Mouse (Mus musculus) hindbrain, embryonic 11.5 days (tissue): ENCODE measurements around the gene Ngfr. TPM values are rescaled to one million over a fixed set of nuclear protein-coding genes. Genes with fewer than 3 reads are reported as not detected.

Experiments used
- ATAC-seq: fragments of 200-750 bp; cut with Nextera tagmentation; 2 replicates; pipeline ENCODE4 v1.8.0; 2017; ENCODE audit warnings: mild to moderate bottlenecking, moderate TSS enrichment, moderate library complexity; ENCODE audit not compliant: low FRiP score
- DNase-seq: peaks from one replicate; pipeline ENCODE4 v3.0.0-alpha.2; 2015; ENCODE audit warnings: low spot score
- H3K27ac ChIP-seq: fragments of 300-500 bp; sonication (generic); 2 replicates; pipeline ENCODE4 v1.5.1; 2014; ENCODE audit warnings: mild to moderate bottlenecking, low read depth, low read length
- H3K27me3 ChIP-seq: fragments of 300-500 bp; sonication (generic); 2 replicates; pipeline ENCODE4 v1.6.1; 2014; ENCODE audit warnings: mild to moderate bottlenecking, low read length, moderate library complexity, mixed read lengths; ENCODE audit not compliant: control insufficient read depth, insufficient read depth
- H3K36me3 ChIP-seq: fragments of 300-500 bp; sonication (generic); 2 replicates; pipeline ENCODE4 v1.6.1; 2014; ENCODE audit warnings: mild to moderate bottlenecking, low read length, moderate library complexity, mixed read lengths; ENCODE audit not compliant: control insufficient read depth, insufficient read depth
- H3K4me1 ChIP-seq: fragments of 300-500 bp; sonication (generic); replicated peaks from 2 replicates; pipeline ENCODE4 v1.6.1; 2014; ENCODE audit warnings: low read length, mixed read lengths; ENCODE audit not compliant: control insufficient read depth, insufficient read depth
- H3K4me2 ChIP-seq: fragments of 300-500 bp; sonication (generic); replicated peaks from 2 replicates; pipeline ENCODE4 v1.6.1; 2014; ENCODE audit warnings: mild to moderate bottlenecking, low read depth, low read length
- H3K4me3 ChIP-seq: fragments of 300-500 bp; sonication (generic); 2 replicates; pipeline ENCODE4 v1.5.1; 2014; ENCODE audit warnings: low read depth, low read length
- H3K9ac ChIP-seq: fragments of 300-500 bp; sonication (generic); 2 replicates; pipeline ENCODE4 v1.6.1; 2014; ENCODE audit warnings: low read depth, low read length
- H3K9me3 ChIP-seq: fragments of 300-500 bp; sonication (generic); 2 replicates; pipeline ENCODE4 v1.6.1; 2016; ENCODE audit warnings: low read length; ENCODE audit not compliant: control insufficient read depth
- whole genome bisulfite sequencing: fragments of 180-500 bp; shearing (Covaris S2); extraction: QIAGEN DNeasy Blood & Tissue Kit; methylation state at CpG from one replicate; pipeline ENCODE4 v1.1.7; 2014; 5-methylcytosine and 5-hydroxymethylcytosine counted together
- polyA plus RNA-seq: library from polyadenylated mRNA; unstranded; fragments of >200 nt; fragmentation: Nextera tagmentation; extraction: Ambion mirVana; gene quantifications from 2 replicates; pipeline ENCODE4 v1.2.1, GENCODE M21; 2014

Gene Ngfr
- polyA plus RNA-seq, 1 experiment from 2014 or later, result 29.6 TPM

DNA sequence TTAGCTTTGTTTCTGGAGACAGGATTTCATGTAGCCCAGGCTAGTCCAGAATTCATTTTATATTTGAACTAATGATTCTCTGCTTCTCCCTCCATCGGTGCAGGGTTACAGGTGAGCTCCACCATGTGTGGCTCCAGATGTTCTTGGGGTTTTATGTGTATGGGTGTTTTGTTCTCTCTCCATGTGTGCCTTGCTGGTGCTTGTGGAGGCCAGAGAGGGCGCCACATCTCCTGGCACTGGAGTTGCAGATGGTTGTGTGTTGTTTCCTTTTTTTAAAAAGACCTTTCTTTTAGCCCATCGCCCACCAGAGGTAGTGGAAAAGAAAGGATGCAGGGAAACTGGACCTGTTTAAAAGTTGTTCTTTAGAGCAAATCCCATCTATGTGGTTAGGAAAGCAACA lies 59.3 kb downstream of the Ngfr start:
- 81% methylated on average over 3 of the region's 3 CpGs for WGBS
- DNase-seq, result no peak
- ATAC-seq, result no peak

DNA sequence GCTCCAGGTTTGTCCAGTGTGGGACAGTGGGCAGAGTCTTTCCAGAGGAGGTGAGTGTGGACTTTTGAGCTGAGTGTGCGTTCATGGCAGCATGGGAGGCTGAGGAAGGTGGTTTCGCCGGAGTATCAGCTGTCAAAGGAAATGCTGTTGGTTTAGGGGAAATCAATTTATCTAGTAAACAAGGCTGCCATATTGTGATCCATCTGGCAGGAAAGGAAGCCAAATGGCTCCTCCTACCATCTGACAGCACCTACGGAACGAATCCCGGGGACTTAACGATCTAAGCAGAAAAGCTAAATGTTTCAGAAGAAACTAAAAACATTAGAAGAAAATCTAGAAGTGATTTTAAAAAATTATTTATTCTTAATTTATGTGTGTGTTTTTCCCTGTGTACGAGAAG lies 60.2 kb downstream of the Ngfr start:
- H3K4me1 ChIP-seq, result no peaks in the 10 kb centered on the region
- DNase-seq, result no peak
- no peaks in the 10 kb centered on the region for H3K9me3 ChIP-seq
- no peaks in the 10 kb centered on the region for H3K36me3 ChIP-seq
- no peak overlapping the region for H3K4me2 ChIP-seq
- H3K27me3 ChIP-seq, result no peaks in the 10 kb centered on the region
- 88% methylated on average over 8 of the region's 8 CpGs for WGBS
- no peak overlapping the region for H3K9ac ChIP-seq
- H3K27ac ChIP-seq, result no peak overlapping the region
- no peak for ATAC-seq
- no peak overlapping the region for H3K4me3 ChIP-seq

More for the DNA sequence above, 59.3 kb downstream of the Ngfr start:
- Histone ChIP-seq H3K4me3 (no peak overlapping the region), H3K4me1 (no peaks in the 10 kb centered on the region), H3K9ac (no peak overlapping the region), H3K36me3 (no peaks in the 10 kb centered on the region), H3K4me2 (no peak overlapping the region), H3K27ac (no peak overlapping the region), H3K27me3 (no peaks in the 10 kb centered on the region), H3K9me3 (no peaks in the 10 kb centered on the region)

DNA sequence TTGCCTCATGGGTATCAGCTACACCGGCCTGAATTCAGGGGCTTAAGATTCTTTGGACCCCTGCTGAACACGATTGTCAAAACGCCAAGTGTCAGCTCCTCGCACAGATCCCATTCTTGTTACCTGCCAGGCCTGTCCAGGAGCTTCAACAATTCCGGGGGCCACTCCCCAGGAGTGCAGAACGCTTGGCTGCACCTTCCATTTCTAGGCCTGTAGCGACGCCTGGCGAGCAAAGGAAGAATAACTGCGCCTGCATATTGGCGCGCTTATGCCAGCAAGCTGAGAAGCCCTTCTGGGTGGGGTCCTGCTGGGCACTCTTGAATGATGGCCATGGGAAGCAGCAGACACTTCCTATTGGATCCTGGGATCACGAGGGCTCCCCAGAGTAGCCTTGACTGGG lies 66.0 kb downstream of the Ngfr start:
- peak overlapping the region; percentile 29 for H3K4me2 ChIP-seq
- no peak overlapping the region for H3K9ac ChIP-seq
- 2% methylated on average over 13 of the region's 13 CpGs for WGBS
- peak; percentile 44; the same call in 1 of the 2 replicates for ATAC-seq
- peak overlapping the region; percentile 20 for H3K4me3 ChIP-seq
- peaks cover under 1% of the 10 kb centered on the region for H3K4me1 ChIP-seq
- no peaks in the 10 kb centered on the region for H3K36me3 ChIP-seq
- H3K27ac ChIP-seq, result no peak overlapping the region
- DNase-seq, result peak; percentile 88
- no peaks in the 10 kb centered on the region for H3K27me3 ChIP-seq
- H3K9me3 ChIP-seq, result no peaks in the 10 kb centered on the region

DNA sequence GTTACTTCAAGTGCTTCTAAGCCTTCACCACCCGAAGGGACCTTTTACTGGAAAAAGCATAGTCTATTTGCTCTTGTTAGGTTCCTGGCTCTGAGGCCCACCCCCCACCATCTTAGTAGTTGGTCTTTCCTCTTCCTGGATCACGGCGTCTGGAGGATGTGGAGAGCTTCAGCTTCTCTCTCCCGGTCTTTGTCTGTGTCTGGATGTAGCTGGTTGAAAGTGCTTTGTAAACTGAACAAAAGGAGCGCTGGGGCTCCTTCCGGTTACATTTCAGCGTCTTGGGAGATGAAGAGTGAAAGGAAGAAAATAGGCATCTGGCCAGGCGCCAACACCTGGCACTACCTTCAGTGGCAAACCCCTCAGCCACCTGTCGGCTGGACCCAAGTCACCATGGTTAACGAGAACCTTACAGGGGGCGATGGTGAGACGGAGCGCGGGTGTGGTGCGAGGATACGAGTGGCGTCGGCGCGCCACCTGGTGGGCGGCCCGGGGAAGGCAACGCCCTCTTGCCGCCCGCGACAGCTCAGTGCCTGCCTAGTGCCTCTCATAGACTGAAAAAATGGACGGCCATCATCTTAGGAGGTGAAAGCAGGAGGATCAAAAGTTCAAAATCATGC lies 67.0 kb downstream of the Ngfr start:
- Histone ChIP-seq H3K4me1 (peaks cover 6% of the 10 kb centered on the region), H3K36me3 (no peaks in the 10 kb centered on the region), H3K4me3 (peak overlapping the region; percentile 1; the same call in 1 of the 2 replicates), H3K4me2 (peak overlapping the region; percentile 46), H3K27ac (no peak overlapping the region), H3K9ac (peak overlapping the region; percentile 24; the same call in 1 of the 2 replicates), H3K9me3 (no peaks in the 10 kb centered on the region), H3K27me3 (peaks cover 4% of the 10 kb centered on the region)
- DNase-seq (peak; percentile 96), ATAC-seq (peak; percentile 66)
- 6% methylated on average over 27 of the region's 27 CpGs for WGBS

DNA sequence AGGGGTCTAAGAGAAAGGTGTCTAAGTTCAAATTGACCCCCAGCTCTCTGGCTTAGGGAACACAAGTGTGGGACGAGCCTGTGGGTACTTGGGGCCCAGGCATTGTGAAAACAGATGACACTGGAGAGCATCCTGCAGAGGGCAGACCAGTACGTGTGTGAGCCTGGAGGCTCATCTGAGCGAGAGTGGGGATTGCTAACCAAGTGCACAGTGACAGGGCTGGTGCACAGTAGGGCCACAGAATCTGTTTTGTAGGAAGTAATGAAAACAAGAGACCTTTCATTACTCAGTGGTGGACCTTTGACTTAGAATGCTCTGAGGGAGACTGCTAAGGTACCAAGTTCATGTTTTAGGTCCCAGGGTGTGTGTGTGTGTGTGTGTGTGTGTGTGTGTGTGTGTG lies 67.5 kb downstream of the Ngfr start:
- H3K4me2 ChIP-seq, result no peak overlapping the region
- H3K4me1 ChIP-seq, result peaks cover 9% of the 10 kb centered on the region
- WGBS, result 54% methylated on average over 3 of the region's 3 CpGs
- DNase-seq (no peak), ATAC-seq (no peak)
- no peak overlapping the region for H3K27ac ChIP-seq
- peaks cover 9% of the 10 kb centered on the region for H3K27me3 ChIP-seq
- H3K36me3 ChIP-seq, result no peaks in the 10 kb centered on the region
- H3K9me3 ChIP-seq, result no peaks in the 10 kb centered on the region
- no peak overlapping the region for H3K9ac ChIP-seq
- H3K4me3 ChIP-seq, result no peak overlapping the region

DNA sequence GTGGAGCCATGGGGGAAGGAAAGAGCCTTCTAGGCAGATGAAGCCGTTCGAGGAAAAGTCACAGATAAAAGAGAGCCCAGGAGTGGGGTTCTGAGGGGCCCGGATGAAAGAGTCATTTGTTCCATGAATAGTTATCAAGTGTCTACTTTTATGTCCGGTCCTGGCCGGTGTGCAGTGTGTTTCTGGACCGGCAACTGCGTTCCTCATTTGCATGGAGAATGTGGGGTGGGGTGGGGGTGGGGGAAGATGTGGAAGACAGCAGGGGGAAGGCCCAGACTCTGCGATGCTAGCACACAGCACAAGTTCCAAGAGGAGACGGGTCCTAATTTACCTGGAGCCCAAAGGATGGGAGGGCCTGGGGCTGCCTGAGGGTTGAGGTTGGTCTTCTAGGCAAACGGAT lies 68.2 kb downstream of the Ngfr start:
- Histone ChIP-seq H3K9me3 (no peaks in the 10 kb centered on the region), H3K4me2 (no peak overlapping the region), H3K9ac (no peak overlapping the region), H3K27ac (no peak overlapping the region), H3K36me3 (no peaks in the 10 kb centered on the region), H3K4me1 (peaks cover 12% of the 10 kb centered on the region), H3K27me3 (peaks cover 16% of the 10 kb centered on the region), H3K4me3 (no peak overlapping the region)
- 67% methylated on average over 10 of the region's 10 CpGs for WGBS
- ATAC-seq (no peak), DNase-seq (no peak)

Other genes with a start within 250 kb of the Ngfr start
- gene Slc35b1, start 203.0 kb downstream of the Ngfr start, polyA plus RNA-seq, result 134 and 143 TPM in 2 replicates
- gene Spop, start 173.7 kb downstream of the Ngfr start, polyA plus RNA-seq, result 133 and 146 TPM in 2 replicates
- gene Nxph3, start 73.2 kb downstream of the Ngfr start, polyA plus RNA-seq, result 0.22 and 0.69 TPM in 2 replicates
- 176 and 195 TPM in 2 replicates for gene Phb, start 79.2 kb upstream of the Ngfr start, polyA plus RNA-seq
- gene Zfp652, start 124.9 kb upstream of the Ngfr start, polyA plus RNA-seq, result 13.6 and 13.7 TPM in 2 replicates
- gene B130006D01Rik, start 135.9 kb upstream of the Ngfr start, polyA plus RNA-seq, result 1.1 and 2.5 TPM in 2 replicates
- not detected in 2 replicates for gene Phospho1, start 236.8 kb upstream of the Ngfr start, polyA plus RNA-seq
- gene Gngt2, start 249.5 kb upstream of the Ngfr start, polyA plus RNA-seq, result 7.1 and 7.6 TPM in 2 replicates